In genomic region chr12:84060946-84061345, GRCm38 (mm10) we compare ENCODE assay signal across 10 mouse cellular contexts. TPM values are rescaled to one million over a fixed set of nuclear protein-coding genes. Genes with fewer than 3 reads are reported as not detected.
DNase-seq lines count a peak whose midpoint lies in the region; TF ChIP-seq lines count a peak whose summit lies in the region.
"Had no signal": no experiment of that assay in that cellular context is flagged by ENCODE, and none has a peak within 500 bp of the region (broad histone marks: within the 10 kb centered on the region; RNA-seq: fewer than 3 reads in every experiment).

No protein-coding gene starts in this region.

- no peak overlapping the region for H3K27ac ChIP-seq in cerebellum, adult 2 months (ENCODE audit: insufficient read depth, low read length)

- H3K4me3 ChIP-seq in cerebellum, adult 2 months (replicated peaks; ENCODE audit: insufficient read depth, low read depth, low read length): no peak overlapping the region

- TF ChIP-seq CTCF in cerebellum, adult 2 months (IDR thresholded peaks at IDR 0.05; ENCODE audit: borderline replicate concordance, insufficient read depth, low read depth, low read length): peak; percentile 24; the same call in 1 of the 2 replicates

- H3K27me3 ChIP-seq in cerebellum, adult 2 months (ENCODE audit: control insufficient read depth, insufficient read depth, low read length): no peaks in the 10 kb centered on the region

- no peak for TF ChIP-seq POLR2A in cerebellum, adult 2 months (IDR thresholded peaks at IDR 0.05; ENCODE audit: borderline replicate concordance, insufficient read depth, low read length)

- H3K4me1 ChIP-seq in cerebellum, adult 2 months (ENCODE audit: control insufficient read depth, insufficient read depth, low read length): no peaks in the 10 kb centered on the region

- WGBS in cerebellum, adult 2 months: 30% methylated on average over 2 of the region's 2 CpGs

- DNase-seq in cerebellum, adult 2 months: peak in 1 of 2 experiments; percentile 21
- no peak for DNase-seq in cerebellum, adult 9-11 months
- DNase-seq in kidney, postnatal 36 days: peak; percentile 33 to 54
- no peak for DNase-seq in kidney, postnatal 25 days
- DNase-seq in ZHBTc4 (ENCODE audit: low read depth, low spot score): peak; percentile 74
- peak; percentile 60 for DNase-seq in lung, postnatal 36 days
- DNase-seq in right cerebral cortex, adult 2 months (ENCODE audit: low spot score in 2 of 2): no peak
- no peak for DNase-seq in left cerebral cortex, adult 8-10 months (ENCODE audit: low spot score in 2 of 2)

RNA-seq across cellular contexts. Expression of gene Acot5, which starts 8.2 kb away (rescaled TPM):
- polyA plus RNA-seq in cerebellum, adult 2 months (2012; rRNA removed): 1.1 and 1.3 TPM in 2 replicates
- total RNA-seq in left cerebral cortex, adult 8-10 months (2022): 1 to 10 TPM; 2.4 to 3.7 (median 3.5) TPM
- polyA plus RNA-seq: embryonic facial prominence, embryonic 14.5 days had no signal

RNA-seq across cellular contexts. Expression of gene Acot3, which starts 9.0 kb away (rescaled TPM):
- polyA plus RNA-seq in cerebellum, adult 2 months (2012; rRNA removed): 0.61 and 0.62 TPM in 2 replicates
- total RNA-seq in left cerebral cortex, adult 8-10 months (2022): 1 to 10 TPM; 2.0 to 3.2 (median 2.5) TPM
- polyA plus RNA-seq: large intestine, adult 2 months had no signal

RNA-seq across cellular contexts. Expression of gene Gm49366, which starts 22.2 kb away (rescaled TPM):
- not detected in 2 replicates for polyA plus RNA-seq in cerebellum, adult 2 months (2012; rRNA removed)
- total RNA-seq in left cerebral cortex, adult 8-10 months (2022): 1 to 10 TPM in 1 of 4 experiments, not detected in 3; 1.3 TPM
- polyA plus RNA-seq: embryonic facial prominence, embryonic 14.5 days; large intestine, adult 2 months had no signal

RNA-seq across cellular contexts. Expression of gene Acot4, which starts 22.8 kb away (rescaled TPM):
- 0.24 and 0.43 TPM in 2 replicates for polyA plus RNA-seq in cerebellum, adult 2 months (2012; rRNA removed)
- 1 to 10 TPM; 2.1 to 2.9 (median 2.3) TPM for total RNA-seq in left cerebral cortex, adult 8-10 months (2022)

RNA-seq across cellular contexts. Expression of gene Acot6, which starts 39.5 kb away (rescaled TPM):
- 5.5 and 6.6 TPM in 2 replicates for polyA plus RNA-seq in cerebellum, adult 2 months (2012; rRNA removed)
- total RNA-seq in left cerebral cortex, adult 8-10 months (2022): 1 to 10 TPM; 4.1 to 4.9 (median 4.1) TPM

Comparison
In these comparisons a context has a peak if more than half of its experiments do, and no peak if none do; other contexts are left out.
1. DNase-seq: peak in kidney, postnatal 36 days (2 of 2), ZHBTc4 (single experiment) and lung, postnatal 36 days (single experiment); none in cerebellum, adult 9-11 months (single experiment), kidney, postnatal 25 days (0 of 2), right cerebral cortex, adult 2 months (0 of 2) and left cerebral cortex, adult 8-10 months (0 of 2).